Mouse (Mus musculus) MEL (cell line): ENCODE results near the gene Tifab. TPM values are rescaled to one million over a fixed set of nuclear protein-coding genes. Genes with fewer than 3 reads are reported as not detected.

ENCODE experiments used
- DNase-seq: peaks from one replicate; pipeline ENCODE4 v3.0.0; 2011; ENCODE audit warnings: low read depth, low spot score
- H3K27ac ChIP-seq: 2 replicates; pipeline ENCODE4 v1.5.1; 2012; ENCODE audit warnings: low read depth, mild to moderate bottlenecking, control low read depth, low read length, moderate library complexity; ENCODE audit not compliant: control insufficient read depth
- H3K27me3 ChIP-seq, 2 experiments: fragments of 150-350 bp in 1 of 2; sonication (generic) in 1 of 2; 2 replicates each; pipeline ENCODE4 v1.6.1; 2012; ENCODE audit warnings: low read length in 2 of 2, mild to moderate bottlenecking in 2 of 2, improper control_type of control experiment in 1 of 2, moderate library complexity in 1 of 2; ENCODE audit not compliant: insufficient read depth in 2 of 2, control insufficient read depth in 1 of 2
- H3K36me3 ChIP-seq, 2 experiments: 2 replicates each; pipeline ENCODE4 v1.6.1; 2012 to 2014; ENCODE audit warnings: low read length in 2 of 2, improper control_type of control experiment in 1 of 2, inconsistent platforms in 1 of 2, mild to moderate bottlenecking in 1 of 2; ENCODE audit not compliant: insufficient read depth in 2 of 2, control insufficient read depth in 1 of 2
- H3K4me1 ChIP-seq, 2 experiments: fragments of 150-350 bp in 1 of 2; sonication (generic) in 1 of 2; 2 replicates each; pipeline ENCODE4 v1.6.1; 2012; ENCODE audit warnings: low read length in 2 of 2, improper control_type of control experiment in 1 of 2, mild to moderate bottlenecking in 1 of 2; ENCODE audit not compliant: insufficient read depth in 2 of 2, control insufficient read depth in 1 of 2
- H3K4me3 ChIP-seq, 2 experiments: fragments of 150-350 bp in 1 of 2; sonication (generic) in 1 of 2; 2 replicates each; pipeline ENCODE4 v1.5.1; 2012; ENCODE audit warnings: low read depth in 2 of 2, low read length in 2 of 2, mild to moderate bottlenecking in 2 of 2, moderate library complexity in 2 of 2, control low read depth in 1 of 2, improper control_type of control experiment in 1 of 2; ENCODE audit not compliant: control insufficient read depth in 1 of 2, insufficient read depth in 1 of 2
- H3K79me2 ChIP-seq: 2 replicates; pipeline ENCODE4 v1.6.1; 2012; ENCODE audit warnings: mild to moderate bottlenecking, low read length, moderate library complexity; ENCODE audit not compliant: control insufficient read depth, poor library complexity, insufficient read depth
- H3K9ac ChIP-seq: 2 replicates; pipeline ENCODE4 v1.6.1; 2012; ENCODE audit warnings: low read depth, mild to moderate bottlenecking, control low read depth, low read length, moderate library complexity; ENCODE audit not compliant: control insufficient read depth, poor library complexity, severe bottlenecking
- H3K9me3 ChIP-seq: fragments of 150-350 bp; sonication (generic); replicated peaks from 2 replicates; pipeline ENCODE4 v1.6.1; 2012; ENCODE audit warnings: mild to moderate bottlenecking, low read length, improper control_type of control experiment, moderate library complexity; ENCODE audit not compliant: insufficient read depth
- CHD1 ChIP-seq: IDR thresholded peaks from 2 replicates; pipeline ENCODE4 v1.6.1; 2012; ENCODE audit warnings: low read depth, mild to moderate bottlenecking, inconsistent platforms, low read length, improper control_type of control experiment
- CTCF ChIP-seq, 3 experiments: IDR thresholded peaks in 2 of 3; conservative IDR thresholded peaks in 1 of 3; 2 replicates each; pipeline ENCODE4 v1.5.1; 2011 to 2012; ENCODE audit warnings: low read length in 3 of 3, low read depth in 2 of 3, mild to moderate bottlenecking in 2 of 3, improper control_type of control experiment in 1 of 3, inconsistent platforms in 1 of 3, mixed read lengths in 1 of 3, moderate library complexity in 1 of 3; ENCODE audit not compliant: control insufficient read depth in 1 of 3, insufficient read depth in 1 of 3, poor library complexity in 1 of 3, severe bottlenecking in 1 of 3
- E2F4 ChIP-seq: IDR thresholded peaks from 2 replicates; pipeline ENCODE4 v1.6.1; 2011; ENCODE audit warnings: low read depth, low read length, improper control_type of control experiment, borderline replicate concordance
- EP300 ChIP-seq, 2 experiments: IDR thresholded peaks; 2 replicates each; pipeline ENCODE4 v1.6.1; 2011; ENCODE audit warnings: improper control_type of control experiment in 2 of 2, low read length in 2 of 2, low read depth in 1 of 2, mild to moderate bottlenecking in 1 of 2
- GABPA ChIP-seq: IDR thresholded peaks from 2 replicates; pipeline ENCODE4 v1.6.1; 2012; ENCODE audit warnings: low read depth, mild to moderate bottlenecking, inconsistent platforms, low read length, improper control_type of control experiment, moderate library complexity
- HCFC1 ChIP-seq: IDR thresholded peaks from 2 replicates; pipeline ENCODE4 v1.6.1; 2012; ENCODE audit warnings: low read depth, mild to moderate bottlenecking, inconsistent platforms, low read length, improper control_type of control experiment, moderate library complexity
- KAT2A ChIP-seq: conservative IDR thresholded peaks from 2 replicates; pipeline ENCODE4 v1.6.1; 2012; ENCODE audit warnings: low read depth, low read length, improper control_type of control experiment, inconsistent platforms
- MAFK ChIP-seq: IDR thresholded peaks from 2 replicates; pipeline ENCODE4 v1.6.1; 2011; ENCODE audit warnings: low read depth, mild to moderate bottlenecking, low read length, improper control_type of control experiment, borderline replicate concordance
- MAX ChIP-seq: IDR thresholded peaks from 2 replicates; pipeline ENCODE4 v1.6.1; 2011; ENCODE audit warnings: low read length, improper control_type of control experiment
- MEF2A ChIP-seq: IDR thresholded peaks from 2 replicates; pipeline ENCODE4 v1.6.1; 2014; ENCODE audit warnings: low read depth, mild to moderate bottlenecking, inconsistent platforms, low read length, improper control_type of control experiment; ENCODE audit not compliant: poor library complexity, insufficient replicate concordance, severe bottlenecking; ENCODE audit errors: extremely low read depth
- MXI1 ChIP-seq: IDR thresholded peaks from 2 replicates; pipeline ENCODE4 v1.6.1; 2011; ENCODE audit warnings: mild to moderate bottlenecking, low read depth, low read length, improper control_type of control experiment
- MYC ChIP-seq: IDR thresholded peaks from 2 replicates; pipeline ENCODE4 v1.6.1; 2011; ENCODE audit warnings: low read depth, mild to moderate bottlenecking, low read length, improper control_type of control experiment, moderate library complexity
- NRF1 ChIP-seq: IDR thresholded peaks from 2 replicates; pipeline ENCODE4 v1.6.1; 2014; ENCODE audit warnings: low read depth, mild to moderate bottlenecking, inconsistent platforms, low read length, improper control_type of control experiment, moderate library complexity; ENCODE audit not compliant: poor library complexity, insufficient read depth, severe bottlenecking
- POLR2A ChIP-seq, 2 experiments: IDR thresholded peaks; 2 replicates each; pipeline ENCODE4 v1.6.1; 2011 to 2012; ENCODE audit warnings: low read length in 2 of 2, mild to moderate bottlenecking in 2 of 2, control low read depth in 1 of 2, improper control_type of control experiment in 1 of 2, low read depth in 1 of 2, moderate library complexity in 1 of 2; ENCODE audit not compliant: control insufficient read depth in 1 of 2, insufficient read depth in 1 of 2, poor library complexity in 1 of 2
- RAD21 ChIP-seq: IDR thresholded peaks from 2 replicates; pipeline ENCODE4 v1.6.1; 2011; ENCODE audit warnings: mild to moderate bottlenecking, low read depth, low read length, improper control_type of control experiment
- SMC3 ChIP-seq: IDR thresholded peaks from 2 replicates; pipeline ENCODE4 v1.6.1; 2011; ENCODE audit warnings: low read depth, low read length, improper control_type of control experiment
- TAL1 ChIP-seq: IDR thresholded peaks from 2 replicates; pipeline ENCODE4 v1.6.1; 2012; ENCODE audit warnings: mild to moderate bottlenecking, inconsistent platforms, low read length, moderate library complexity, mixed read lengths
- UBTF ChIP-seq: IDR thresholded peaks from 2 replicates; pipeline ENCODE4 v1.6.1; 2012; ENCODE audit warnings: low read depth, mild to moderate bottlenecking, inconsistent platforms, low read length, improper control_type of control experiment, moderate library complexity, borderline replicate concordance; ENCODE audit not compliant: insufficient read depth
- USF1 ChIP-seq: IDR thresholded peaks from 2 replicates; pipeline ENCODE4 v1.6.1; 2014; ENCODE audit warnings: low read depth, mild to moderate bottlenecking, inconsistent platforms, low read length, improper control_type of control experiment, moderate library complexity
- polyA plus RNA-seq, 2 experiments: library from polyadenylated mRNA; stranded (reverse) in 1 of 2; unstranded in 1 of 2; fragments of >175 nt in 1 of 2; fragments of >200 nt in 1 of 2; gene quantifications; 2 replicates each; pipeline versions ENCODE4 v1.2.1 to v1.2.4; 2012; ENCODE audit warnings: low replicate concordance in 2 of 2, low read depth in 1 of 2; ENCODE audit not compliant: insufficient read length in 2 of 2, insufficient read depth in 1 of 2, missing spikeins in 1 of 2
- total RNA-seq: library from RNA; depleted of rRNA; stranded (reverse); fragments of 300-350 nt; gene quantifications from 2 replicates; pipeline ENCODE4 v1.2.3, GENCODE M21; 2012

Gene Tifab
- total and polyA plus RNA-seq, 3 experiments, result not detected

DNA sequence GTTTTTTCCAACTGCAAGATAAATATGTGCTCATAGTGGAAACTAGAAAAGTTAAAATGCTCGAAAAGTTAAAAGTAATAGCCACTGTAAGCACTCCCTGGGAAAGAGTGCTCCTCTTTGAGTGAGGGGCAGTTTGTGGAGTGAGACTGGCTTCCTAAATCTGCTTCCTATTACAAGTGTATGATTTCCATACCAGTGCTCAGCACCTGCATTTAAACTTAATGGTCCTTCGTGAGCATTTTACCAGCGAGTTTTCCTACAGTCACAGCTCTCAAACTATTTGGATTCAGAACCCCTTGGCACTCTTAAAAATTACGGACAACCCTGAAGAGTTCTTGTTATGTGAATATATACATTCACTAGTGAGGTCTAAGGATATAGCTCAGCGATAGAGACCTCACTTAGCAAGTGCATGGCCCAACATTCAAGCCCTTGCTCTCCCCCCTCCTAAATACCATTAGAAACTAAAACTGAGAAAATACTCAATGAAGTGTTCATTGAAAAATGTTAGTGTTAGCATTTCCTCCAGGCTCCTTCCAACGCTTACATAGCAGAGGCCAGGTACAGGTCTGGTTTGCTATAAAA lies 39.4 kb downstream of the Tifab start:
- H3K27ac ChIP-seq, result no peak overlapping the region
- H3K27me3 ChIP-seq, result peaks cover 2 to 7% of the 10 kb centered on the region in 2 experiments; a peak in 2 of 4 replicates
- H3K4me1 ChIP-seq, result no peaks in the 10 kb centered on the region; a peak in 1 of 4 replicates
- DNase-seq, result no peak
- no peaks in the 10 kb centered on the region; a peak in 1 of 4 replicates for H3K36me3 ChIP-seq
- no peak overlapping the region for H3K4me3 ChIP-seq
- no peaks in the 10 kb centered on the region for H3K9me3 ChIP-seq
- TF ChIP-seq E2F4 (no peak), MEF2A (no peak), CTCF (IDR thresholded peaks at IDR 0.05 in 2 of 3, conservative IDR thresholded peaks at IDR 0.05 in 1 of 3; ENCODE audit: control insufficient read depth in 1 of 3, insufficient read depth in 1 of 3, low read depth in 2 of 3, low read length in 3 of 3, poor library complexity in 1 of 3, severe bottlenecking in 1 of 3) (no peak), UBTF (no peak), HCFC1 (no peak), CHD1 (no peak)
- peaks cover 11% of the 10 kb centered on the region for H3K79me2 ChIP-seq
- H3K9ac ChIP-seq, result no peak overlapping the region

DNA sequence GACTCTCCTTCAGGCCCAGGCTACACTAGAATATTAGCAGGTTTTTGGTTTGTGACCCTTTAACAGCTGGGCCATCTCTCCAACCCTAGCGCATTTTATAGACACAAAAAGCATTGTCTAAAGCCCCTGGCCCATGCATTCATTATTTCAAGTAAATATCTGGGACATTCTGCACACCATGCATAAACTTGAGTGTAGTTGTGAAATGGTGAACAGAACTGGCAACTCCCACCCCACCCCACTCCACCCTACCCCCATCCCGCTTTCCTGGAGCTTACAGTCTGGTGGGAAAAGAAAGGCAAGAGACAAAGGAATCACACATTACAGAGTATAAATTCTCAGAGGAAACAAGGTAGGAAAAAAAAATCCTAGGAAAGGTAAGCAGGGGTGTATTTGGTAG lies 42.5 kb downstream of the Tifab start, which contains the start of gene H2afy:
H2afy (minus strand) TSS at position 162 of the 400 bp plus-strand sequence.
- Histone ChIP-seq H3K27me3 (peaks cover 2% of the 10 kb centered on the region in 2 experiments; a peak in 2 of 4 replicates), H3K4me1 (peaks cover 0 to 6% of the 10 kb centered on the region in 2 experiments; a peak in 3 of 4 replicates), H3K36me3 (peaks cover 0 to 5% of the 10 kb centered on the region in 2 experiments; a peak in 2 of 4 replicates), H3K79me2 (peaks cover 39% of the 10 kb centered on the region), H3K4me3 (peak within 1 kb of the TSS; percentile 93 to 96), H3K9me3 (no peaks in the 10 kb centered on the region), H3K9ac (peak within 1 kb of the TSS; percentile 98), H3K27ac (peak within 1 kb of the TSS; percentile 43)
- TF ChIP-seq TAL1 (no peak), UBTF (no peak)
- no peak for DNase-seq

DNA sequence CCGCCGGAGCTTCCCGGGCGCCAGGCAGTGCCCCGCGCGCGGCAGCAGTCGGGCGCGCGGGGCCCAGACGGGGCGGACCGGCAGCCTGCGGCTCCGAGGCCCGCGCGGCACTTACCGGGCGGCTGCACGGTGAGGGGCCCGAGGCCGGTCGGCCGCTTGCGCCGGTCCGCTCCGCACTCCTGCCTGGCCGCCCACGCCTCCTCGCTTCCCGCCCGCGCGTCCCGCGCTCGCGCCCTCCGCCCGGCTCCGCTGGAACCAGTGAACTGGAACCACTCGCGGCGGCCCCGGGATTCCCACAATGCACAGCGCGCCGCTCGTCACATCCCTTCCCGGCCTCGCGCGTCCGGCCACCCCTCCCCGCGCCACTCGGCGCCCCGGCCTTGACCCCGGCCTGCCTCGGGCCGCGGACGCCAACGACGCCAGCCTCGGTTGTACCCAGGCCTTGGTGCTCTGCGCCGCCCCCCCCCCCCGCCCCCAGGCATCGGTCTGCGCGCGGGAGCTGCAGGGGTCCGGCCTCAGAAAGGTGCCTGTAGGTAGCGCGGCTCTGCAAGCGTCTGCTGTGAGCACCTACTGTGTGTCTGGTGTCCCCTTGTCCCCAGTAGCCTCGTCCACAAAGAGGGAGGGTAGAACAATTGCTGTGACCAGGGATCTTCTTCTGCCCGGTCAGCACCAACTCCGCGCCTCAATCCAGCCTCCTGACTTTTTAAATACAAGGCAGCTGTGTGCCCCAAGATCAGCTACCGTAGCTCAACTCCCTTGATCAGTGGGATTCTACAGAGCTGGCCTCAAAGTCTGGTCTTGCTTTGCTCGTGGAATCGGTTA lies 43.2 kb downstream of the Tifab start:
- Histone ChIP-seq H3K9me3 (no peaks in the 10 kb centered on the region), H3K4me1 (peaks cover 0 to 6% of the 10 kb centered on the region in 2 experiments; a peak in 3 of 4 replicates), H3K36me3 (peaks cover 0 to 5% of the 10 kb centered on the region in 2 experiments; a peak in 2 of 4 replicates), H3K79me2 (peaks cover 43% of the 10 kb centered on the region), H3K27ac (peak overlapping the region; percentile 43), H3K27me3 (peaks cover 2% of the 10 kb centered on the region in 2 experiments; a peak in 2 of 4 replicates), H3K4me3 (peak overlapping the region; percentile 93 to 96), H3K9ac (peak overlapping the region; percentile 98)
- DNase-seq, result peak; percentile 78
- TF ChIP-seq EP300 (IDR thresholded peaks at IDR 0.05; ENCODE audit: low read depth in 1 of 2, low read length in 2 of 2) (no peak), POLR2A (IDR thresholded peaks at IDR 0.05; ENCODE audit: control insufficient read depth in 1 of 2, insufficient read depth in 1 of 2, low read depth in 1 of 2, low read length in 2 of 2, poor library complexity in 1 of 2) (peak; percentile 63 to 73; a peak in 2 of 4 replicates), HCFC1 (peak; percentile 80), GABPA (no peak), CHD1 (no peak), MXI1 (0 out of 2 replicates have a peak, but pooled peaks have one; percentile 20), MEF2A (no peak), MAX (no peak; the same call in 1 of the 2 replicates), UBTF (no peak), NRF1 (peak; percentile 9; the same call in 1 of the 2 replicates), MYC (no peak), TAL1 (no peak), CTCF (IDR thresholded peaks at IDR 0.05 in 2 of 3, conservative IDR thresholded peaks at IDR 0.05 in 1 of 3; ENCODE audit: control insufficient read depth in 1 of 3, insufficient read depth in 1 of 3, low read depth in 2 of 3, low read length in 3 of 3, poor library complexity in 1 of 3, severe bottlenecking in 1 of 3) (no peak), RAD21 (no peak), MAFK (no peak), USF1 (no peak), SMC3 (no peak), KAT2A (peak; percentile 56; the same call in 1 of the 2 replicates)
